Mouse (Mus musculus): ENCODE data around the gene Ajm1.

GRCm38 (mm10) chr2:25628738-25629137, 47.2 kb upstream of the Ajm1 start:
- TF ChIP-seq CTCF (IDR thresholded peaks at IDR 0.05; ENCODE audit: insufficient read depth, low read depth, low read length): no peak
- no peak for TF ChIP-seq POLR2A (IDR thresholded peaks at IDR 0.05; ENCODE audit: insufficient read depth, low read depth, low read length)
